Mouse (Mus musculus) cerebellum, adult 18-20 months (tissue): Measurements from ENCODE around the gene Ipp.

Experiments used
- DNase-seq, 2 experiments: peaks; one replicate each; pipeline ENCODE4 v3.0.0; 2021

Ipp gene

GRCm38 (mm10) chr4:116558151-116558882 is 51.0 kb downstream of the Ipp start:
- no peak for DNase-seq
